Mouse (Mus musculus): ENCODE results near the gene Ghr. TPM values are rescaled to one million over a fixed set of nuclear protein-coding genes. Genes with fewer than 3 reads are reported as not detected.

Gene Ghr
- 3.1 and 4.4 TPM in 2 replicates for polyA plus RNA-seq (2012; rRNA removed; ENCODE audit: low replicate concordance)

DNA sequence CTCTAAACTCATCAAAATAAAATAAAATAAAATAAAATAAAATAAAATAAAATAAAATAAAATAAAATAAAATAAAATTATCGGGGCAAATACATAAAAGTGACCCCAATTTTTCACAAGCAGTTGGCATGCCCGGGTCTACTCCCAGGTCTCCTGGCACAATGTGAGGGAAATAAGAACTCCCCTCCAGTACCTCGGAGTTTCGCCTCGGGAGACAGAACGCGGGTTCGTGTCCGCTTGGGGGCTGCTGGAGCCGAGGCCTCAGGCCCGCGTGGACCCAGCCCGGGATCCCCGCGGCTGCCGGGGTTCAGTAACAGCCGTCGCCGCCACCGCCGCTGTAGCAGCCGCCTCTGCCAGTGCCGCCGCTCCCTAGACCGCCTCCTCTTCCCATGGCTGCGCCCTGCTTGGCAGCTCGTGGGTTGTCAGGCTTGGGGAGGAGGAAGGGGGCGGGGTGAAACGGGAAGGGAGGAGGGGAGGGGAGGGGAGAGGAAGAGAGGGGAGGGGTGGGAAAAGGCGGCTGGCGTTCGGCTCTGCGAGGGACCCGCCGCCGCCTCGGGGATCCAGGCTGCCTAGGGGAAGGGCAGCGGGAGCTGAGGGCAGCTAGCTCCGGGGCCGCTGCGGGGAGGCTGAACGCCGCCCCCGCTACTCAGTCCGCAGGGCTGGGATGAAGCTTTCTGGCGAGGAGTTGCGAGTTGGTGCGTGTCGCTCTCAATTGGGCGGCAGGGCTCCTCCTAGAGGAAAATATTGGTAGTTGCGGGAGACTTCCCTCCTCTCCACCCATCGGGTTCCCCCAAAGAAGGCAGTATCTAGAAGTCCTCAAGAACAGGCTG is at the start of gene Ghr:
Ghr (minus strand) TSS at position 686 of the 830 bp plus-strand sequence.

DNA sequence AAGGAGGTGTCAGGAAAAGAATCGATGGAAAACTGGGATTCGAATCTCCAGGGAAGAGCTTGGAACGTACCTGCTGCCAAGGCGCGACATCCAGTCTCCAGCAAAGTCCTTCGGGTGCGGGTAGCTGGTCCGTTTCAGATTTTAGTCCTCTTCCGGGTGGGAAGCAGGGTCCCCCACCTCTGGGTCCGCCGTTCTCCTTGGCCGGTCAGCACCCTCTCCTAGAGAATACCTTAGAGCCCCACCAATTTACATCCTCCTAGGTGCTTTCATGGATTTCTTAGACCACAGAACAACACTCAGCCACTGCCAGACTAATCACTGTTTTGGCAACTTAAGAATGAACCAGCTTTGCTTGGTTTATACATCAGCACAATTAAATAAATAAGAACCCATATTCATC is 279.9 kb downstream of the Ghr start, which contains the start of gene Ccdc152:
Ccdc152 (minus strand) TSS at position 101 of the 400 bp plus-strand sequence.

DNA sequence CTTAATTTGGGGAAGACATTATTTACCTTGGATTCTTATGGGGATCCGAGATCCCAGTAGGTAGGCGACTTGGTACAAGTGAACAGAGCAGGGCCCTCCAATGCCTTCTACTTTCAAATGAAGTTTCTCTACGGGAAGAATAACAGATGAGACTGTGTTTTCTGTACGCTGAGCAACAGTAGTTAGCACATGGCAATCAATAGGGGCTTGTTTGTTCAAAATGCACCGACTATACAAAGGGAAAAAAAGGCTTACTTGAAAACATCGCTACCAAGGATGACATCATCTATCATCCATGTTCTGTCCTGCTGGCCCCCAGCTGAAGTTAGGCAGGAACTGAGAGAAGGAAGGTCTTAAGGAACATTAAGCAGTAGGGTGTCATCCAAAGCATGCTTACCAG is 315.0 kb downstream of the Ghr start, which contains the start of gene Selenop:
Selenop (plus strand) TSS at position 301 of the 400 bp plus-strand sequence.

